Mouse (Mus musculus) embryonic fibroblast, embryonic 13.5 days (primary cell): Measurements from ENCODE around the gene Dhodh.

Experiments
- CTCF ChIP-seq: IDR thresholded peaks from 2 replicates; pipeline ENCODE4 v1.5.1; 2011; ENCODE audit warnings: mild to moderate bottlenecking, control low read depth, low read length, moderate library complexity, borderline replicate concordance; ENCODE audit not compliant: insufficient read depth
- POLR2A ChIP-seq: IDR thresholded peaks from 2 replicates; pipeline ENCODE4 v1.6.1; 2011; ENCODE audit warnings: low read depth, mild to moderate bottlenecking, control low read depth, low read length, moderate library complexity

DNA sequence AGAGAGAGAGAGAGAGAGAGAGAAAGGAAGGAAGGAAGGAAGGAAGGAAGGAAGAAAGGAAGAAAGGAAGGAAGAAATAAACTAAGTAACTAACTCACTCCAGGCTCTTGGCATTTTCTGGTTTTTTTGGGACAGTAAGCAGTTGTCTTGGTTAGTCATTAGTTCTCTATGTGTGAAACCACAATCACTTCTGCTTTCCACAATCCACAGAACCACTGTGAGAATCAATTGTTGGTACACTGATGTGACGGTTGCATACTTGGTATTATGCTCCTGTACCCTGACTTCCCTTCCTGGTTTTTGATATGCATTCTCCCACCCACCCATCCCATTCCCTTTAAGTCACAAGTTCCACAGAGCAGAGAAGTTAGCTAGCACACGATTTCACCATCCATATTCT lies 44.6 kb downstream of the Dhodh start:
- TF ChIP-seq CTCF = no peak
- no peak for TF ChIP-seq POLR2A
